Mouse (Mus musculus) midbrain, embryonic 15.5 days (tissue): ENCODE measurements around the gene Gstm7. TPM values are rescaled to one million over a fixed set of nuclear protein-coding genes. Genes with fewer than 3 reads are reported as not detected.
"Not testable (repeated sequence)": the region's sequence is repeated elsewhere in the genome, so short reads cannot be mapped to it uniquely, and the experiment has no call there.

Experiments used
- ATAC-seq: fragments of 200-750 bp; cut with Nextera tagmentation; replicated peaks from 2 replicates; pipeline ENCODE4 v1.8.0; 2017; ENCODE audit warnings: moderate TSS enrichment
- H3K27ac ChIP-seq: fragments of 300-500 bp; sonication (generic); 2 replicates; pipeline ENCODE4 v1.5.1; 2015; ENCODE audit warnings: mild to moderate bottlenecking, inconsistent platforms
- H3K27me3 ChIP-seq: fragments of 300-500 bp; sonication (generic); replicated peaks from 2 replicates; pipeline ENCODE4 v1.6.1; 2015; ENCODE audit warnings: inconsistent platforms
- H3K36me3 ChIP-seq: fragments of 300-500 bp; sonication (generic); replicated peaks from 2 replicates; pipeline ENCODE4 v1.6.1; 2015; ENCODE audit warnings: inconsistent platforms
- H3K4me1 ChIP-seq: fragments of 300-500 bp; sonication (generic); 2 replicates; pipeline ENCODE4 v1.6.1; 2015; ENCODE audit warnings: inconsistent platforms
- H3K4me2 ChIP-seq: fragments of 300-500 bp; sonication (generic); 2 replicates; pipeline ENCODE4 v1.6.1; 2015; ENCODE audit warnings: inconsistent platforms, mild to moderate bottlenecking, moderate library complexity
- H3K4me3 ChIP-seq: fragments of 300-500 bp; sonication (generic); 2 replicates; pipeline ENCODE4 v1.5.1; 2015; ENCODE audit warnings: mild to moderate bottlenecking, inconsistent platforms
- H3K9ac ChIP-seq: fragments of 300-500 bp; sonication (generic); 2 replicates; pipeline ENCODE4 v1.6.1; 2015; ENCODE audit warnings: mild to moderate bottlenecking, inconsistent platforms
- H3K9me3 ChIP-seq: fragments of 300-500 bp; sonication (generic); 2 replicates; pipeline ENCODE4 v1.6.1; 2016; ENCODE audit warnings: inconsistent platforms
- WGBS: fragments of 180-500 bp; shearing (Covaris S2); methylation state at CpG from one replicate; pipeline ENCODE4 v1.1.7; 2015; ENCODE audit warnings: mixed read lengths; 5-methylcytosine and 5-hydroxymethylcytosine counted together
- polyA plus RNA-seq: library from polyadenylated mRNA; unstranded; fragments of >200 nt; fragmentation: Nextera tagmentation; extraction: Ambion mirVana; gene quantifications from 2 replicates; pipeline ENCODE4 v1.2.1, GENCODE M21; 2015

Gene Gstm7
- 63.6 and 73.0 TPM in 2 replicates for polyA plus RNA-seq

DNA sequence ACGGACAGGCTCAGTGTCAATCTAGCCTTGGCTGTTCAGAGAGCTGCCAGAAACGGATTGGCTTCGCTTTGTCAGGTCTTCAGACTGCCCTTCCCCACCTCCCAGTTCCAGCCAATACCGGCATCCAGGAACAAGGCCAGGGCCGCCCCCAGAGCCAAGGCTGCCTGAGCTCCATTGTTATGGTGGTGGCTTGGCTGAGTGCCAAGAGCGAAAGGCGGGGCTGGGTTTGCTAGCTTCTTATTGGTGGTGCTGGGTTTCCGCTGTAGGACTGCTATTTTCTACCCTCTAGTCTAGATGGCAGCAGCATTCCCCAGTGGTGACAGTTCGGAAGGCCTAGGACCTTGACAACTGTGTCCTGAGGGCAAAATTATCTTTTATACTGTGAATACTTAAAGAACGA, at the start of gene Gstm7:
Gene Gstm7 (minus strand): TSS at position 148 of the 400 bp plus-strand sequence.
- Histone ChIP-seq H3K4me2 (peak within 1 kb of the TSS; percentile 45), H3K27ac (peak within 1 kb of the TSS; percentile 80), H3K9ac (no peak within 1 kb of the TSS), H3K4me3 (peak within 1 kb of the TSS; percentile 31), H3K27me3 (no peaks in the 10 kb centered on the region), H3K4me1 (peaks cover 24% of the 10 kb centered on the region), H3K36me3 (no peaks in the 10 kb centered on the region), H3K9me3 (no peaks in the 10 kb centered on the region)
- WGBS: 2% methylated on average over 10 of the region's 10 CpGs
- ATAC-seq: peak; percentile 97

DNA sequence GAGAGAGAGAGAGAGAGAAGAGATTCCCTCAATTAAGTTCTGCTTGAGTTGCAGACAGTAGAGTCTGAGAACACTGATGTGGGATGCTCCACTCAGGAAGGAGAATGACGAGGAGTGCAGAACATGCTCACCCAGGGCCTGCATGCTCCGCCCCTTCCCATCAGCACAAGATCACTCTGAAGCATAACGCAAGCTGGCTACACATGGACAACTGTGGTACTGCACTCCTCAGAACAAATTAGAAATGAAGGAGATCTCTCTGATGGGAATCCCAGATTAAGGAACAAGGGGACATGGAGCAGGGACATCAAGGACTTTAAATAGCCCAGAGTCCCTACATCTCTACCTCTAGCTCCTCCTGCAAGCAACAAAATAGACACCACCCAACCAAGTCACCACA, 49.6 kb upstream of the Gstm7 start:
- H3K4me3 ChIP-seq: no peak overlapping the region
- H3K9me3 ChIP-seq: no peaks in the 10 kb centered on the region
- H3K27me3 ChIP-seq: no peaks in the 10 kb centered on the region
- H3K4me1 ChIP-seq: no peaks in the 10 kb centered on the region
- ATAC-seq: no peak
- no peak overlapping the region for H3K27ac ChIP-seq
- H3K36me3 ChIP-seq: no peaks in the 10 kb centered on the region
- H3K4me2 ChIP-seq: no peak overlapping the region
- no peak overlapping the region for H3K9ac ChIP-seq
- 61% methylated on average over 3 of the region's 3 CpGs for WGBS

DNA sequence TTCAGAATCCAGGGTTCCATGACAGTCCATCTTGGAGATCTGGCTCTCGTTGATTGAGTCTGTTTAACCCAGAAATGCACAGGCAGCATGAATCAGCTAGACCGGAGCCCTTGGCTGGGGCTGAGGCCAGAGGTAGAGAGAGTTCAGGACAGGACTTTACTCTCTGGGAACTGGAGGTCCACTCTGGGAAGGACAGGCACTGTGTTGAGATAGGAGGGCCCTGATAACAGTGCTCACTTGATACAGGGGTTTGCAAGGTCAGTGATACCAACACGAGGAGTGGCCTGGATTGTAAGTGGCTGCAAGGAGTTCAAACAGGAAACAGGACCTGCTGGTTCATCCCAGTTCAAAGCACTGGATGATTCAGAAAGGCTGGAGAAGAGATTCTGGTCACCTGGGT, 46.1 kb upstream of the Gstm7 start:
- no peak for ATAC-seq
- Histone ChIP-seq H3K4me2 (no peak overlapping the region), H3K27ac (no peak overlapping the region), H3K36me3 (no peaks in the 10 kb centered on the region), H3K4me3 (no peak overlapping the region), H3K27me3 (no peaks in the 10 kb centered on the region), H3K9me3 (no peaks in the 10 kb centered on the region), H3K4me1 (no peaks in the 10 kb centered on the region), H3K9ac (no peak overlapping the region)
- WGBS: 87% methylated on average over 3 of the region's 3 CpGs

DNA sequence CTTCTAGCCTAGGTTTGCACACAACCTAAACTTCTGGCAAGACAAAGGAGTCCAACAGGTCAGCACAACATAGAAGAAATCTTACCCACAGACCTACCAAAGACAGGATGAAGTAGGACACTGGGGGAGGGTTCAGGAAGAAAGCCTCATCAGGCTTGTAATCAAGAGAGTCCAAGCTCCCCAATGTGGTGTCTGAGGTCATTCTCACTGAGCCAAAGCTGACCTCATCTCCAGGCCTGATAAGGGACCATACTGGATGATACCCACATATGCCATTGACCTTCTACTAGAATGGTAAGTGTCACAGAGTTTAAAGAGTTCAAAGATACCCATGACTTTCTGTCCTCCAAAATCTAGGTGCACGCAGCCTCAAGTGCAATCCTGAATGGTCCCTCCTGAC, 42.6 kb upstream of the Gstm7 start:
- WGBS: 98% methylated on average over 1 of the region's 1 CpGs
- no peaks in the 10 kb centered on the region for H3K4me1 ChIP-seq
- no peaks in the 10 kb centered on the region for H3K9me3 ChIP-seq
- no peak overlapping the region for H3K4me2 ChIP-seq
- no peaks in the 10 kb centered on the region for H3K36me3 ChIP-seq
- no peak overlapping the region for H3K4me3 ChIP-seq
- H3K27ac ChIP-seq: no peak overlapping the region
- H3K9ac ChIP-seq: no peak overlapping the region
- no peaks in the 10 kb centered on the region for H3K27me3 ChIP-seq
- no peak for ATAC-seq

DNA sequence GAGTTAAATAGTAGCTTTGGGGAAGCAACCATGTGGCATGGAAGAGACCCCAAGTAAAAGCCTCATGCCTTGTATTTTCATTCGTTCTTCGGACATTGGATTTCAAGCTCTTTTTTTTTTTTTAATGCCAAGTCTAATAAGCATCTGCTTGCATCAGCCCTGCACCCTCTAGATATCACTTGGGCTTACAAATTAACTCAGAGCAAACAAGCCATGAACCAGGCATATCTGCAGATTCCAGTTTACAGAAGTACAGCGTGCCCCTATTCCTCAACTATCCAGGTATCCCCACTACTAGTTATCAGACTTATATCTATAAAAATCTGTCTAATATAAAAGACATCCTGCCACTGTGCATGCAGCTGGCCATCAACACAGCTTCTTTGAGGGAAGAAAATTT, 40.5 kb upstream of the Gstm7 start:
- no peaks in the 10 kb centered on the region for H3K4me1 ChIP-seq
- H3K27me3 ChIP-seq: no peaks in the 10 kb centered on the region
- H3K9me3 ChIP-seq: no peaks in the 10 kb centered on the region
- no peak overlapping the region for H3K27ac ChIP-seq
- no peak overlapping the region for H3K4me2 ChIP-seq
- no peak for ATAC-seq
- H3K36me3 ChIP-seq: no peaks in the 10 kb centered on the region
- WGBS: 89% methylated on average over 3 of the region's 3 CpGs
- no peak overlapping the region for H3K4me3 ChIP-seq
- no peak overlapping the region for H3K9ac ChIP-seq

DNA sequence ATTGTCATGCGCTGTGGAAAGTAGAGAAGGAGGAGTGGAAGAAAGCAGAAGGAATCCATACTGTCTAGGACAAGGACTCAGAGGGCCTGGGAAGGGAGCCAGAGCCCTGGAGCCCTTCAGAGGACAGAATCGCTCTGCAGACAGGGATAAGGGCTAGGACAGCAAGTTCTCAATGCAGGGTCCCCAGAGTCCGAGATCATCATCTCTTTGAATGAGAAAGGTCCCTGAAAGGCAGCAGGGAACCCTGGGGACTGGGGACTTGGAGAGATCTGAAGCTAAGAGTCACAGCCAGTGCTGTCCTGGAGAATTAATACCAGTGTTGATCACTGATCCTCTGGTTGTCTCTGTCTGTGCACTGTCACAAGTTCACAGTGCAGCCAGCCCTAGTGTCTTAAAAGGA, 39.5 kb upstream of the Gstm7 start:
- H3K9ac ChIP-seq, H3K4me1 ChIP-seq, ATAC-seq, H3K27ac ChIP-seq, H3K36me3 ChIP-seq, H3K4me3 ChIP-seq, H3K9me3 ChIP-seq, H3K4me2 ChIP-seq, H3K27me3 ChIP-seq: not testable (repeated sequence)
- WGBS: 71% methylated on average over 3 of the region's 3 CpGs

DNA sequence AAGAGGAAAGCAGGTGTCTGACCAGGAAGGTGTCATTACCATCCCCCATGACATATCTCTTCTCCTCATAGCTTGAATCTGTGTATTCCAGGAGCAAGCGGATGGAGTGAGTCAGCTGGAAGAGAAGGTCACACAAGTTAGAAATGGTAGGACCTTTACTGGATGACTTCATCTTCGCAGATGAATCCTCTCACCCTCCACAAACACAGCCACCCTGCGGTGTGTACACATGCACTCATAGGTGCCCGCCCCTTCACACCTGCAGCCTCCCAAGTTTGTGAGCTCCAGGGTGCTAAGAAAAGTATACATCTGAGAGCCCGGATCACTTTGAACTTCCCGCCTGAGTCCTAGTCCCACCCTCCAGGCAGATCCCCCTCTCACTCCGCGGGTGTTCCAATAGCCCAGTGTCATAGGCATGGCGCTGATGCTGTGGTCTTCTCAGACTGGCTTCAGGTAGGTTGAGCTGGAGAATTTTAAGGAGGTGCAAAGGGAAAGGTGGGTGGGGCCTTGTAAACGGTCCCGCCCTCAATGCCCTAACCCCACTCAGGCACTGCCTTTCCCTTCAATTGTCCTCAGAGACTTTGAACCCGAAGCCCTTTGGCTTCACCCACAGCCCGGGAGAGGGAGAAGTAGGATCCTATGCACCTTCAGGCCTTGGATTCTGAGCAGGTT, 37.2 kb upstream of the Gstm7 start, which contains the start of gene Gstm3:
Gene Gstm3 (minus strand): TSS at position 560 of the 672 bp plus-strand sequence.
- Histone ChIP-seq H3K27me3 (no peaks in the 10 kb centered on the region), H3K9ac (no peak within 1 kb of the TSS), H3K36me3 (no peaks in the 10 kb centered on the region), H3K4me1 (no peaks in the 10 kb centered on the region), H3K27ac (no peak within 1 kb of the TSS), H3K4me2 (no peak within 1 kb of the TSS), H3K4me3 (no peak within 1 kb of the TSS), H3K9me3 (no peaks in the 10 kb centered on the region)
- 69% methylated on average over 13 of the region's 13 CpGs for WGBS
- ATAC-seq: no peak

DNA sequence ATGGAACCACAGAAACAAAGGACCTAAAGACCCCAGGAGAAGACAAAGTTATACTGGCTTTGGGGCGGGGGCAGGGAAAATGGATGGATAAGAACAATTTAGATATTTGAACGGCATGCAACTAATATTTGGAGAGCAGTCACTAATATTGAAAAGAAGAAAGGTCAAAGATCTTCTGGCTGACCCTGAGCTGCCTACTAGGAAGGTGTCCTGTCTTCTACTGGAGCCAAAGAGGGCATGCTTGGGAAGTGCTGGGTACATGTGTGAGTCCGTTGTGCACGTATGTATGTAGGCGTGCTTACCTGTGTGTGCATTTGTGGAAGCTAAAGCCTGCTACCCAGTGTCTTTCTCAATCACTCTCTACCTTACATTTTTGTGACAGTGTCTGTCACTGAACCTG, 35.0 kb upstream of the Gstm7 start:
- Histone ChIP-seq H3K4me1 (no peaks in the 10 kb centered on the region), H3K27ac (no peak overlapping the region), H3K27me3 (no peaks in the 10 kb centered on the region), H3K4me2 (no peak overlapping the region), H3K36me3 (no peaks in the 10 kb centered on the region), H3K9ac (no peak overlapping the region), H3K9me3 (no peaks in the 10 kb centered on the region), H3K4me3 (no peak overlapping the region)
- 92% methylated on average over 5 of the region's 5 CpGs for WGBS
- ATAC-seq: no peak

DNA sequence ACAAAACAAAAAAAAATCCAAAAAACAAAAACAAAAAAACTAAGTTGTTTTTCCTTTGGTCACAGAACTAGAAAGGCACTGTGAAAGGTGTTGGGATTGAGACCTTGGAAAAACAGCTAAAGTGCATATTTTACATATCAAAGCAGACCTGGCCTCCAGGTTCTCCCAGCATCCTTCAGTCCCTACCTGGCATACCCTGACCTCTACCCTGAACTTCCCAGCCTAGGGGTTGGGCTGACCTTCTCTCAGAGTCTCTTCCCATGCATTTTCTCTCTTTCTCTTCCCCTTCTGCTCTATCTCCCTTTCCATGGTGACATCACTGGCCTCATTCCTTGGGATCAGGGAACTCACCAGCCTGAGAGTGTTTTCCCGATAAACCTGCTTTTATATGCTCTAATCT, 34.0 kb upstream of the Gstm7 start:
- Histone ChIP-seq H3K36me3 (no peaks in the 10 kb centered on the region), H3K4me3 (no peak overlapping the region), H3K4me2 (no peak overlapping the region), H3K9ac (no peak overlapping the region), H3K9me3 (no peaks in the 10 kb centered on the region), H3K27ac (no peak overlapping the region), H3K4me1 (no peaks in the 10 kb centered on the region), H3K27me3 (no peaks in the 10 kb centered on the region)
- 50% methylated on average over 1 of the region's 1 CpGs for WGBS
- ATAC-seq: no peak

DNA sequence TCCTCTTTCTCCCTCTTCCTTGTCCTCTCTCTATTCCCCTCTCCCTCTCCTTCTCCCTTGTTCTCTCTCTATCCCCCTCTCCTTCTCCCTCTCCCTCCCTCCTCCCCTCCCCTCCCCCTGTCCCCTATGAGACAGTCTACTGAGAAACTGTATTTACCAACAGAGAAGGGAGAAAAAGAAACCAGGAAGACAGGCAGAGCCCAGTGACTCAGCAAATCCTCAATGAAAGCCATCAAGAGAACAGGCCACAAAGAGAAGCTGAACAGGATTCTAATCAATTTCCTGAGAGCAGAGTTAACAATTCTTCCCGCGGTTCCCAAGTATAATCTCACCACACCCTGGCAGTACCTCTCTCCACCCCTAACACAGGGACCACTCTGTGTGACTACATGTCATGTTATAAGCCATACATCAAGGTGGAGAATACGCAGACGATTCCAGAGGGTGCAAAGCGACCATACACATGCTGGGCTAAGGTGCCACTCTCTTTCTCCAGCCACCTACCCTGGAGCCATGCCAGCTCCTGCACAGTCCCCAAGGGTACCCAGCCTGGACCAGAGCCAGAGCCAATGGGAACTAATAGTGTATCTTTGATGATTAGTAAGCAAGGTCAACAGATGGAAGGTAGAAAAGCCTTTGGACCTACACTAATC, 33.2 kb upstream of the Gstm7 start:
- H3K9me3 ChIP-seq: no peaks in the 10 kb centered on the region
- 64% methylated on average over 5 of the region's 5 CpGs for WGBS
- H3K9ac ChIP-seq: no peak overlapping the region
- no peak for ATAC-seq
- H3K27me3 ChIP-seq: no peaks in the 10 kb centered on the region
- no peak overlapping the region for H3K27ac ChIP-seq
- H3K4me1 ChIP-seq: no peaks in the 10 kb centered on the region
- H3K4me3 ChIP-seq: no peak overlapping the region
- no peak overlapping the region for H3K4me2 ChIP-seq
- no peaks in the 10 kb centered on the region for H3K36me3 ChIP-seq

DNA sequence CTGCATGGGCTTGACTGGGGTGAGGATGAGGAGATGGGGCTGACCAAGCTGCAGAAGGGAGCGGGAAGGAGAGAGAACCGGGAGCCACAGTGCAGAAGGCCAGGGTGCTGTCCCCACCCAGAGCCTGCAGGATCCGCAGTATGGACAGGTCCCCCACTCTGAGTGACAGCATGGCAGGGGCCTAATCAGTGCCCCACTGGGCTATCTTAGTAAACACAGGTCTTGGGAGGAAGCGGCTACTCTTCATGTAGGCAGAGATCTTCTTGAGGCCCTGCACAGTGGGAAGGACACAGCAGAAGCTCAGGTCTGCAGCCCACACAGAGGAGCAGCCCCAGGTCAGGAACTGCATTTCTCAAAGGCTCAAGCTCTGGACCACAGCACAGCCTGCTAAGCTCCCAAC, 32.4 kb upstream of the Gstm7 start:
- H3K27ac ChIP-seq: no peak overlapping the region
- no peak overlapping the region for H3K4me2 ChIP-seq
- H3K4me1 ChIP-seq: no peaks in the 10 kb centered on the region
- no peak overlapping the region for H3K9ac ChIP-seq
- ATAC-seq: no peak
- H3K4me3 ChIP-seq: no peak overlapping the region
- WGBS: 74% methylated on average over 4 of the region's 4 CpGs
- H3K36me3 ChIP-seq: no peaks in the 10 kb centered on the region
- no peaks in the 10 kb centered on the region for H3K27me3 ChIP-seq
- no peaks in the 10 kb centered on the region for H3K9me3 ChIP-seq

DNA sequence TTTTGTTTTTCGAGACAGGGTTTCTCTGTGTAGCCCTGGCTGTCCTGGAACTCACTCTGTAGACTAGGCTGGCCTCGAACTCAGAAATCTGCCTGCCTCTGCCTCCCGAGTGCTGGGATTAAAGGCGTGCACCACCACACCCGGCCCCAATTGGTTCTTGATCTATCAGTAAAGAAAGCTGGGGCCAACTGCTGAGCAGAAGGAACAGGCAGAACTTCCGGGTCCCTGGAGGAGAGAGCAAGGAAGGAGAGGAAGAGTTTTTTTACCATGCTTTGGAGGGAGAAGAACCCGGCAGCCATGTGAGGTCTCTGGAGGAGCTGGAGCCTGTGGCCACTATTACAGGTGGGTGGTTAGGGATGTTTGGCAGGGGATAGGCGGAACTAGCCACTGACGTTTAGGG, 23.6 kb upstream of the Gstm7 start:
- not testable (repeated sequence) for ATAC-seq, H3K27me3 ChIP-seq, H3K4me2 ChIP-seq, H3K36me3 ChIP-seq, H3K9ac ChIP-seq, H3K27ac ChIP-seq, H3K9me3 ChIP-seq, H3K4me1 ChIP-seq, H3K4me3 ChIP-seq
- 93% methylated on average over 9 of the region's 9 CpGs for WGBS

DNA sequence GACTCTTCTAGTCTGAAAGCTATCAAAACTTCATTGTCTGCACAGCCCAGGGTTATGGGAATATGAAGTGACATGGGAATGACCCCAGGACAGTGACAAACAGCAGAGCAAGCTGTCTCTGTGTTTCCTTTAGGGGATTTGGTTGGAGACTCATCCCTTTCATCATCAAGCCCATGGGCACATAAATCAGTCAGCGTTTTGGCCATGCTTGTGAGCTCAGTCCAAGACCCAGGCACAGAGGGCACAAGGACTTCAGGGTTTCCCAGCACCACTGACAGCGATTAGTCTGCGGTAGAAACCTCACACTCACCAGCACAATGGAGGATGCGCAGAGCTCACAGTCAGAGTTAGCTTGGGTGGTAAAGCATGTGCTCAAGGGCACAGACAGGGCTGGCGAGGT, 22.3 kb upstream of the Gstm7 start:
- Histone ChIP-seq H3K4me1 (no peaks in the 10 kb centered on the region), H3K4me2 (no peak overlapping the region), H3K27me3 (no peaks in the 10 kb centered on the region), H3K4me3 (no peak overlapping the region), H3K36me3 (no peaks in the 10 kb centered on the region), H3K9me3 (no peaks in the 10 kb centered on the region), H3K27ac (no peak overlapping the region), H3K9ac (no peak overlapping the region)
- 82% methylated on average over 5 of the region's 5 CpGs for WGBS
- ATAC-seq: no peak
